ENCODE assay signal across 8 mouse cellular contexts in genomic region chr2:28539949-28540348, GRCm38 (mm10). TPM values are rescaled to one million over a fixed set of nuclear protein-coding genes. Genes with fewer than 3 reads are reported as not detected.
A peak's percentile ranks its signal among the peaks of the same experiment; 100 is the strongest.
DNase-seq lines count a peak whose midpoint lies in the region; ATAC-seq and TF ChIP-seq lines count a peak whose summit lies in the region.

No protein-coding gene starts in this region.

- no peak overlapping the region for H3ac ChIP-seq in C2C12 (ENCODE audit: control insufficient read depth, insufficient read length, low read depth)

- peaks cover 9% of the 10 kb centered on the region for H3K4me1 ChIP-seq in bone marrow, adult 2 months (ENCODE audit: control insufficient read depth, insufficient read depth, low read length)
- peaks cover 60% of the 10 kb centered on the region for H3K4me1 ChIP-seq in hindbrain, embryonic 12.5 days
- H3K4me1 ChIP-seq in stomach, postnatal 0 days (replicated peaks; ENCODE audit: control insufficient read depth, insufficient read depth) = peaks cover 17% of the 10 kb centered on the region

- no peak for TF ChIP-seq EP300 in stomach, postnatal 0 days (optimal IDR thresholded peaks at IDR 0.05)

- DNase-seq in lung, postnatal 4 days = peak; percentile 62 to 63
- DNase-seq in stomach, postnatal 0 days (ENCODE audit: low spot score) = no peak
- no peak for DNase-seq in left cerebral cortex, postnatal 36 days (ENCODE audit: low spot score in 2 of 2)
- DNase-seq in MN1 (ENCODE audit: low spot score) = no peak
- no peak for DNase-seq in ovary, postnatal 10 days (ENCODE audit: low spot score)

- H3K36me3 ChIP-seq in C2C12 (ENCODE audit: control insufficient read depth, insufficient read depth) = no peaks in the 10 kb centered on the region
- peaks cover 41% of the 10 kb centered on the region for H3K36me3 ChIP-seq in hindbrain, embryonic 12.5 days
- peaks cover 16% of the 10 kb centered on the region for H3K36me3 ChIP-seq in stomach, postnatal 0 days (ENCODE audit: control insufficient read depth, insufficient read depth, low read length)

- H3K4me2 ChIP-seq in hindbrain, embryonic 12.5 days (replicated peaks) = no peak overlapping the region
- no peak overlapping the region for H3K4me2 ChIP-seq in stomach, postnatal 0 days (replicated peaks; ENCODE audit: low read depth)

- no peak for TF ChIP-seq POLR2A in bone marrow, adult 2 months (IDR thresholded peaks at IDR 0.05; ENCODE audit: borderline replicate concordance, control insufficient read depth, low read depth, low read length)

- ATAC-seq in hindbrain, embryonic 12.5 days (ENCODE audit: low FRiP score) = no peak
- ATAC-seq in stomach, postnatal 0 days (ENCODE audit: low FRiP score, low TSS enrichment) = no peak

- intact Hi-C loops in left cerebral cortex, postnatal 36 days (cut with DNase I) = no loop called here

- TF ChIP-seq CTCF in C2C12 (IDR thresholded peaks at IDR 0.05; ENCODE audit: control insufficient read depth, insufficient read depth, insufficient read length) = no peak
- TF ChIP-seq CTCF in bone marrow, adult 2 months (IDR thresholded peaks at IDR 0.05; ENCODE audit: control insufficient read depth, insufficient read depth, low read length) = no peak
- TF ChIP-seq CTCF in stomach, postnatal 0 days (IDR thresholded peaks at IDR 0.05; ENCODE audit: low read depth) = no peak

- H3K4me3 ChIP-seq in C2C12 (ENCODE audit: insufficient read depth, poor library complexity, severe bottlenecking) = no peak overlapping the region
- H3K4me3 ChIP-seq in bone marrow, adult 2 months (replicated peaks; ENCODE audit: control insufficient read depth, low read depth, low read length) = no peak overlapping the region
- no peak overlapping the region for H3K4me3 ChIP-seq in hindbrain, embryonic 12.5 days
- no peak overlapping the region for H3K4me3 ChIP-seq in stomach, postnatal 0 days (ENCODE audit: low read depth, low read length)

- H3K9me3 ChIP-seq in hindbrain, embryonic 12.5 days (replicated peaks) = no peaks in the 10 kb centered on the region
- H3K9me3 ChIP-seq in stomach, postnatal 0 days (ENCODE audit: control insufficient read depth, low read length) = no peaks in the 10 kb centered on the region

- peak overlapping the region; percentile 4; the same call in 1 of the 2 replicates for H3K9ac ChIP-seq in hindbrain, embryonic 12.5 days
- peak overlapping the region; percentile 43; the same call in 1 of the 2 replicates for H3K9ac ChIP-seq in stomach, postnatal 0 days (ENCODE audit: low read length)

- no peaks in the 10 kb centered on the region for H3K27me3 ChIP-seq in C2C12 (ENCODE audit: control insufficient read depth, insufficient read depth, insufficient read length)
- H3K27me3 ChIP-seq in hindbrain, embryonic 12.5 days = no peaks in the 10 kb centered on the region
- H3K27me3 ChIP-seq in stomach, postnatal 0 days (ENCODE audit: control insufficient read depth, insufficient read depth, low read length) = no peaks in the 10 kb centered on the region

- 4% methylated on average over 2 of the region's 2 CpGs for WGBS in bone marrow, adult 2 months
- 80% methylated on average over 2 of the region's 2 CpGs for WGBS in hindbrain, embryonic 12.5 days
- 62% methylated on average over 2 of the region's 2 CpGs for WGBS in stomach, postnatal 0 days

- peak overlapping the region; percentile 23; the same call in 1 of the 2 replicates for H3K27ac ChIP-seq in bone marrow, adult 2 months (ENCODE audit: control insufficient read depth, insufficient read depth, low read depth, low read length, poor library complexity)
- peak overlapping the region; percentile 85 for H3K27ac ChIP-seq in hindbrain, embryonic 12.5 days
- peak overlapping the region; percentile 69 for H3K27ac ChIP-seq in stomach, postnatal 0 days (replicated peaks)

- no peaks in the 10 kb centered on the region for H3K79me2 ChIP-seq in C2C12 (ENCODE audit: control insufficient read depth, insufficient read depth)

- H3K79me3 ChIP-seq in C2C12 (ENCODE audit: low read depth) = no peaks in the 10 kb centered on the region

TF ChIP-seq in C2C12, 6 proteins besides CTCF, POLR2A, EP300 and RAD21:
- TF ChIP-seq MYOD1 (IDR thresholded peaks at IDR 0.05; ENCODE audit: control insufficient read depth, insufficient read length, low read depth) (no peak), USF1 (IDR thresholded peaks at IDR 0.05; ENCODE audit: low read depth) (peak; percentile 6)

RNA-seq across cellular contexts. Expression of gene Cel, which starts 23.3 kb away (rescaled TPM):
- not detected for polyA plus RNA-seq in C2C12 (2012; fragmentation: generic; extraction: Trizol)
- 0.72 TPM in 1 of 2 replicates, not detected in the other for polyA plus RNA-seq in bone marrow, adult 2 months (2011; ENCODE audit: insufficient read depth, insufficient read length, low replicate concordance, missing spikeins)
- polyA plus RNA-seq in hindbrain, embryonic 12.5 days (2016; fragmentation: Nextera tagmentation; extraction: Ambion mirVana) = not detected in 2 replicates
- polyA plus RNA-seq in stomach, postnatal 0 days (2015; fragmentation: Nextera tagmentation; extraction: Ambion mirVana) = 2.0 and 3.3 TPM in 2 replicates
- not detected for total RNA-seq in left cerebral cortex, postnatal 36 days (2021)

RNA-seq across cellular contexts. Expression of gene Ralgds, which starts 27.0 kb away (rescaled TPM):
- polyA plus RNA-seq in C2C12 (2012; fragmentation: generic; extraction: Trizol) = 10.5 TPM
- polyA plus RNA-seq in bone marrow, adult 2 months (2011; ENCODE audit: insufficient read depth, insufficient read length, low replicate concordance, missing spikeins) = 5.2 and 5.5 TPM in 2 replicates
- polyA plus RNA-seq in hindbrain, embryonic 12.5 days (2016; fragmentation: Nextera tagmentation; extraction: Ambion mirVana) = 96.7 and 108 TPM in 2 replicates
- 23.9 and 26.8 TPM in 2 replicates for polyA plus RNA-seq in stomach, postnatal 0 days (2015; fragmentation: Nextera tagmentation; extraction: Ambion mirVana)
- total RNA-seq in left cerebral cortex, postnatal 36 days (2021) = 10 to 100 TPM; 82.7 to 82.8 TPM

RNA-seq across cellular contexts. Expression of gene Gm10134, which starts 34.1 kb away (rescaled TPM):
- not detected for polyA plus RNA-seq in C2C12 (2012; fragmentation: generic; extraction: Trizol)
- polyA plus RNA-seq in bone marrow, adult 2 months (2011; ENCODE audit: insufficient read depth, insufficient read length, low replicate concordance, missing spikeins) = not detected in 2 replicates
- 1.8 and 2.8 TPM in 2 replicates for polyA plus RNA-seq in hindbrain, embryonic 12.5 days (2016; fragmentation: Nextera tagmentation; extraction: Ambion mirVana)
- polyA plus RNA-seq in stomach, postnatal 0 days (2015; fragmentation: Nextera tagmentation; extraction: Ambion mirVana) = 5.5 and 6.2 TPM in 2 replicates
- total RNA-seq in left cerebral cortex, postnatal 36 days (2021) = 1 to 10 TPM; 1.7 TPM

RNA-seq across cellular contexts. Expression of gene Gbgt1, which starts 43.3 kb away (rescaled TPM):
- not detected for polyA plus RNA-seq in C2C12 (2012; fragmentation: generic; extraction: Trizol)
- 1.8 TPM in 1 of 2 replicates, not detected in the other for polyA plus RNA-seq in bone marrow, adult 2 months (2011; ENCODE audit: insufficient read depth, insufficient read length, low replicate concordance, missing spikeins)
- 0.67 and 0.72 TPM in 2 replicates for polyA plus RNA-seq in hindbrain, embryonic 12.5 days (2016; fragmentation: Nextera tagmentation; extraction: Ambion mirVana)
- polyA plus RNA-seq in stomach, postnatal 0 days (2015; fragmentation: Nextera tagmentation; extraction: Ambion mirVana) = 1.2 and 1.3 TPM in 2 replicates
- 1 to 10 TPM; 1.6 to 3.3 TPM for total RNA-seq in left cerebral cortex, postnatal 36 days (2021)

RNA-seq across cellular contexts. Expression of gene Gtf3c5, which starts 43.6 kb away (rescaled TPM):
- polyA plus RNA-seq in C2C12 (2012; fragmentation: generic; extraction: Trizol) = 28.1 TPM
- polyA plus RNA-seq in bone marrow, adult 2 months (2011; ENCODE audit: insufficient read depth, insufficient read length, low replicate concordance, missing spikeins) = 14.5 and 14.7 TPM in 2 replicates
- 50.0 and 50.5 TPM in 2 replicates for polyA plus RNA-seq in hindbrain, embryonic 12.5 days (2016; fragmentation: Nextera tagmentation; extraction: Ambion mirVana)
- polyA plus RNA-seq in stomach, postnatal 0 days (2015; fragmentation: Nextera tagmentation; extraction: Ambion mirVana) = 13.1 and 14.0 TPM in 2 replicates
- 10 to 100 TPM; 17.9 to 18.6 TPM for total RNA-seq in left cerebral cortex, postnatal 36 days (2021)

Comparison
In these comparisons a context has a peak if more than half of its experiments do, and no peak if none do; other contexts are left out.
1. H3K27ac ChIP-seq: peak in every context shown above with its lines; median percentile 85 in hindbrain, embryonic 12.5 days; 69 in stomach, postnatal 0 days; 23 in bone marrow, adult 2 months.
2. DNase-seq: peak in lung, postnatal 4 days (2 of 2); none in stomach, postnatal 0 days (single experiment), left cerebral cortex, postnatal 36 days (0 of 2), MN1 (single experiment) and ovary, postnatal 10 days (single experiment).